Mouse (Mus musculus) frontal cortex, postnatal 14 days (tissue): ENCODE measurements around the gene Fam45a.

ENCODE experiments used
- DNase-seq, 2 experiments: peaks; one replicate each; pipeline ENCODE4 v3.0.0; 2022; ENCODE audit warnings: low spot score in 2 of 2

Gene Fam45a

DNA sequence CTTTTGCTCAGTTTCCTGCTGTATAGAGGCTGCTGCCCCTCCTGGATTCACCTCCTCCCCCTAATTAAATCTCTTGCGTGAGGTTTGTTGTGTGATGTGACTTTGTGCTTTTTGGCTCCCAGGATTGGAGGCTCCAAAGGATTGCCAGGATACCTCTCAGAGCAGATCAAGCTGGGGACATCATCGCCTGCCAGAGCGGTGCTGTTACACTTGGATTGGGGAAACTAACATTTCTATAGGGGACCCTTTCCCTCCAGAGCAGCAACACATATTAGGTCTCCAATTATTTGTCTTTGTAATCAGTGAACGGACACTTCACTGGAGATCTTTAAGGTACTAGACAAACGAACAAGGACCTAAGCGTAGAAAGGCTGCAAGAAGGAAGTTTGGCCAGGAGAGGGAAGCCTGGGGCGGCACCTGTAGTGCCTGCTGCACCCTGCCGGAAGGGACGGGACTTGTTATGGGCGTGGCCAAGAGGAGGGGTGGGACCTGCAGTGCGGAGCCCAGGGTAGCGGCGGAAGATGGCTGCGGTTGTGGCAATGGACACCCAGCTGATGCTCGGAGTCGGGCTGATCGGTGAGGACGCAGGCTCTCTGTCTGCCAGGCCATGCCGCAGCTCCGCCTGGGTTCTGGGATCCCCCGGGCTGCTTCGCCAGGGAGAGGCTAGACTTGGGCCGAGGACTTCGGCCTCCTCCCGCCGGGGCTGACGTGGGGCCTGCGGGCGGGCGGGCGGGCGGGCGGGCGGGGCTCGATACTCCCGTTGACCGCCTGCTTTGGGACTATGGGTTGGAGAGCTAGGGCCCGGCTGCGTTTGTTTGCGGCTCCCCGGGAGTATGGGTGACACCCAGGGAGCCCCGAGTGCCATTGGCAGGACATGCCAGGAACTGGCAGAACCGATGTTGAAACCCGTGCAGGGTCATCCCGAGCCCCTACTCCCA is at the start of gene Fam45a:
TSS of gene Fam45a (plus strand) at position 488 of the 938 bp plus-strand sequence.
- peak; percentile 83 for DNase-seq

DNA sequence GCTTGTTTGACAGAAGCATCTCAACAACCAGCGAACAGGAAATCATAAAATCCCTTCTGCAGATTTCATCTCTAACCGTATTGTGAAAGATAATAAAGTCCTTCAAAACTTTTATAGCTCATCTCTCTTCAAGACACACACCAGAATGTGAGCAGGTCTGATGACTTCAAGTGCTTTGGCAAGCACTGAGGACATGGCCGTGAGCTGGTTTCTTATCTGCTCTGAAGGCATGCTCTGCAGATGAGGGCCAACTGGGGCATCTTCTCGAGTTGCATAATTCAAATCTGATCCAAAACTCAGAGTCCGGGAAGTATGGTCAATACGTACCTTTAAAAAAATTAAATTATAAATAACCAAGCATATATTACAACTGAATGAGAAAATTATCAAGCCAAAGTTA is 38.0 kb upstream of the Fam45a start:
- no peak for DNase-seq

- no peak for DNase-seq
Observed at GRCm38 (mm10) chr19:60782034-60782433, 29.4 kb upstream of the Fam45a start.

- DNase-seq, result no peak
Observed at GRCm38 (mm10) chr19:60784712-60785111, 26.7 kb upstream of the Fam45a start.

DNA sequence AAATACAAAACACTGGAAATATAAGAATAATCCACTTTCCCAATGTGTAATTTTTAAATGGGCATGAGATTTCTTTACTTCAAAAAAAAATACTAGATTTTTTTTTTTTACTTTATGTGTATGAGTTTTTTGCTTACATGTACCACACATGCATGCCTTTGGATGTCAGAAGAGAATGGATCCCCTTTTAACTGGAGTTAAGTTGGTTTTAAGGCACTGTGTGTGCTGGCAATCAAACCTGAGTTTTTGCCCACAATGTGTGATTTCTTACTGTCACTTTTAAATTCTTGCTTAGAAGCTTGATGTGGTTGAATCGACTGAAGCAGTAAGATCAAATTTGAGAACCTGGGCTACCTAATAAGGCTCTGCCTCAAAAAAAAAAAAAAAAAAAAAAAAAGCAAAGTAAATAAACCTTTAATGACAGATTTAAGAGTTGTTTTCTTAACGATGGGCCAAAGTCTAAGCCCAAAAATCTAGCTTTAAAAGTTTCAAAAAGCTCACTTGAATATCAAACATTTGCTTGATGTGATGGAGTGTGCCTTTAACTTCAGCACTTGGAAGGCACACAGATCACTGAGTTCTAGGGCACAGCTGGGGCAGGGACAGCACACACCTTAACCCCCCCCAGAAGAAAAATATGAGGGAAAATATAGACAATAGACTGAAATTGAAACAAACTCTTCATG is 23.8 kb upstream of the Fam45a start:
- no peak for DNase-seq

GRCm38 (mm10) chr19:60788214-60788960 is 23.0 kb upstream of the Fam45a start:
- no peak for DNase-seq

GRCm38 (mm10) chr19:60789452-60789851 is 21.9 kb upstream of the Fam45a start:
- no peak for DNase-seq

GRCm38 (mm10) chr19:60789919-60790506 is 21.4 kb upstream of the Fam45a start:
- peak; percentile 22 to 38 for DNase-seq

- peak; percentile 89 to 94 for DNase-seq
Observed at GRCm38 (mm10) chr19:60790551-60791161, 20.7 kb upstream of the Fam45a start, which contains the start of gene Eif3a. TSS of gene Eif3a (minus strand) at chr19:60790658.

DNA sequence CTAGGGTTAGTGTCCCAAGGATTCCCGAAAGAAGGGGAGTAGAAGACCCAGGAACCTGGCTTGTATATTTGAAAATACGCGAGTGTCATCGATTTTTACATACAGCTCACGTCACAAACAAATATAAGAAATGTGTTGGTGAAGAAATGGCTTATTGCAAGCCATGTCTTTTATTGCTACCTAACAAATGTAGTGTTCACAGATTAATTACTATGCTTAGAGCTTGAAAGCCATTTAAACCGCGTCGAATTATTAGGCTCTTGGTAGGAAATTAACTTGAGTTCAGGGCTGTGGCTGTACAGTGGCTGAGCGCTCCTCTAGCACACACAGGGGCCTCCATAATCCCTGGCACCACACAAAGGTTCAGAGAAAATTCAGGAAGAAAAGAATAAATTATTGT is 20.2 kb upstream of the Fam45a start:
- no peak for DNase-seq

- no peak for DNase-seq
Observed at GRCm38 (mm10) chr19:60793170-60793707, 18.1 kb upstream of the Fam45a start.

GRCm38 (mm10) chr19:60795244-60795643 is 16.1 kb upstream of the Fam45a start:
- no peak for DNase-seq

- no peak for DNase-seq
Observed at GRCm38 (mm10) chr19:60797415-60797814, 14.0 kb upstream of the Fam45a start.

GRCm38 (mm10) chr19:60799867-60800569 is 11.4 kb upstream of the Fam45a start:
- no peak for DNase-seq

GRCm38 (mm10) chr19:60804903-60805302 is 6.5 kb upstream of the Fam45a start:
- no peak for DNase-seq

- no peak for DNase-seq
Observed at GRCm38 (mm10) chr19:60809927-60810326, 1.5 kb upstream of the Fam45a start.

DNA sequence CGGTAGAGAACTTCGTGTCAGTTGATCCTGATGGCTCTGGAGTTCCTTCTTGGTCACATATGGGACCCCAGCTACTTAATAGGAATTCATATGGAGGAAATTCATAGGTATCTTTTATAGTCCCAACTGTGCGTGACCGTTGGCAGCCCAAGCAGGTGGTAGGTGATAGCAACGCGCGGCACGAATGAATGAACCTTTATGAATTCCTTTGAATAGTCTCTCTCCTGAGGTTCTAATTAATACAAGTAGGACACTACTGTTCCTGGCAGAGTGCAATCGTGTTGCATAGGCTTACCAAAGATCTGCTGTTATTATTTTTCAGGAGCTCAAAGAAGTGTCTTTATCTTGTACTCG is 628 bp downstream of the Fam45a start:
- DNase-seq, result no peak

DNA sequence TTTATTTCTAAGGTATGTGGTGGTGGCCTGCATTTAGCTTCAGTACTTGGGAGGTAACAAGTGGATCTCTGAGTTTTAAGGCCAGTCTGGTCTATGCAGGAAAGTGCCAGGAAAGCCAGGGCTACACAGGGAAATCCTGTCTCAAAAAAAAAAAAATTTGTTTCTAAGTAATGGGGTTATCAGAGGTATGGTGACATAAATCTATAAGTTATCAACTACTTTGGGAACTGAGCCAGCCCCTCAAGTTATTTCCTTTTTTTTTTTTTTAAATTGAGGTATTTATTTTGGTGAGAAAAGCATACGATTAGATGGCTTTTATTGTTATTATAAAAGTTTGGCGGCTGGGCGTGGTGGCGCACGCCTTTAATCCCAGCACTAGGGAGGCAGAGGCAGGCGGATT is 1.7 kb downstream of the Fam45a start:
- no peak for DNase-seq

DNA sequence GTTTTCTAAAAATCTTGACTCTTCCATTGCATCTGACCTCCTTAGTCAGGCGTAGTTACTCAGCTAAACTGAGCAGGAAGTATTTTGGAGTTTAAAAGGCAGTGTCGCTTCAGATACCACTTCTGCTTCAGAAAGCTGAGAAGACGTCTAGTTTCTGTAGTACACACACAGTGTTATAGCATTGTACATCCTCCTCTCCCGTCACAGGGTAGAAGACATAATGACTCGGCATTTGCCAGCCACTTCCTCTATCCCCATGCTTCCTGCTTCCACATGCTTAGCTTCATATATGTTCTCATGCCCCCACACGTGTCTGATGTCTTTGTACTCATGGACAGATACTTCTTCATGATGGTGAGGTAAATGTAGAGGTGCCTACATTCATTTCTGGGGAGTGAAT is 7.3 kb downstream of the Fam45a start:
- DNase-seq, result no peak

DNA sequence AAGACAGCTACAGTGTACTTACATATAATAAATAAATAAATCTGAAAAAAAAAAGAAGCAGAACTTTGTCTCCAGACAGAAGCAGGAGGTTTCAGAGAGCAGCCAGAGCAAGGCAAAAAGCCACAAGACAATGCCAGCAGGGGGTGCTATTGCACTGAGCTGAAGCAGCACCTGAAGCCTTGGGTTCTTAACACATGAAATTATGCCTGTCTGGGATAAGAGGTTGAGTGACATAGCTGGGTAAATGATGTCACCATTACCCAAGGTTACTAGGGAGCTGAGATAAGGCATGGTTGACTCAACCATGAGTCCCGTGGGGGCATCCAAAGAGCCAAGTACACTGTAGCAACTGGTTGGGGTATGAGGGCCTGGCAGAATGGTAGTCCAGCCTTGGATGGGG is 26.4 kb downstream of the Fam45a start:
- peak; percentile 16 to 33 for DNase-seq
